Mouse (Mus musculus): ENCODE results near the gene Tcn2.
"Not testable (repeated sequence)": the region's sequence is repeated elsewhere in the genome, so short reads cannot be mapped to it uniquely, and the experiment has no call there.

Gene Tcn2

DNA sequence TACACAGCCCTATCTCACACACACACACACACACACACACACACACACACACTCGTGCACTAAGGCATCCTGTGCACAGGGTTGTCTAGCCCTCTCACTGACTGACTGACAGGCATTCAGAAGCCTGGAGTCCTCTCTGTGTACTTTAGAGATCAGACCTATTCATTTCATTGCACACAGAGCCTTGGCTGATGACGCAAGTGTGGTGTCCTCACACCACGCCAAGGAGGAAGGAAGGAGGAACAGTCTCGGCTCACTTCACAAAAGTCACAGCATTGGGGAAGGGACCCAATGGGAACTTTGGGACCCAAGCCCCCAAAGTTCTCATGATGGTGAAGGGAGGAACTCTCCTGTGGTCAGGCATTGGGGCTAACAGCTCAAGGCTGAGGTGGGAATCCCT is 1.9 kb downstream of the Tcn2 start:
- DNase-seq (ENCODE audit: low read depth) = no peak

DNA sequence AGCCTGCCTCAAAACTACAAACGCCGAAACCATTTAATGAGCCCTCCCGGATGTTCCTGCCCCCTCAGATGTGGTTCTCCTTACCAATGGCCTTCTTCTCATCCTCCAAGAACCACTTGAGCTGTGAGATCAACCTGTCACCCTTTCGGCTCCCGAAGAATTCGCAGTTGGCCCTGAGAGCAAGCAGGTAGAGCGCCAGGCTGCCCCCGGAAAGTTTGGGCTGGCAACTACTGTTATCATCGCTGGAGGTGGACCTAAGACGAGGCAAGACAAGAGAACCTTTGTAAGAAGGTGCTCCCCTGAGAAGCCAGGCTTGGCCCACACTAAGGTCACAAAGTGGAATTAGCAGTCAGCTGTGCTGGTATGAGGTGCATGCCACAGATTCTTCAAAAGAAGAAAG is 6.0 kb downstream of the Tcn2 start:
- no peak for DNase-seq (ENCODE audit: low read depth)

DNA sequence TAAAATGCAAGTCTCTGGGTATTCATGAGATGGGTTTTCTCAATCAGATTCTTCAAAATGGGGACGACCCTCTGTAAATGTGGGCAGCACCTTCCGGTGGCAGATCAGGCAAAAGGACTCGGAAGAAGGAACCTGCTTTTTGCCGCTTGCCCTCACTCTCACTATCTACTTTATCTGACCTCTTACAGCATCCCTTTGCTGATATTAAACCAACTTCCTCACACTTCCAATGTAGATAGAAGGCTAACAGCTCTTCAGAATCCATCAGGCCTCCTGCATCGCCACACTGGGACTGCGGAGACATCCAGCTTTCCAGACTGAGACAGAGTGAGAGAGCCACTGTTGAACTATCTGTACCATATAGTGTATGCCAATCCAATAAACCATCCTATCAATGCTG is 9.2 kb downstream of the Tcn2 start:
- no peak for DNase-seq (ENCODE audit: low read depth)

DNA sequence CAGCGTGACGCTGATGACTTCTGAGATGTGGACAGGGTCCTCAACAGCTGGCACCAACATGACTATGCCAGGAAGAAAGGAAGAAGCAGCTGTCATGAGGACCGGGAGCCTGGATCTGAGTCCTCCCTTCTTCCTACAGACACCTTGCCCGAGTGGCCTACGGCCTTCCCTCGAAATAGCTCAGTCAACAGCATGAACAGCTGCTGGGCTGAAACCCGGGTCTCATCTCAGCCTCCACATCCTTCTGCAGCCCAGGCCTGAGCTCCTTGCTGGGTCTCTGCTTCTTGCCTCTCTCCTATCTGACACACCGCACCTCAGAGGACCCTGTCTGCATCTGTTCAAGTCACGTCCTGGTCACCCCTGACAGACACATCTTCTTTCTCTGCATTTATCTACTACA is 9.8 kb downstream of the Tcn2 start:
- no peak for DNase-seq (ENCODE audit: low read depth)

DNA sequence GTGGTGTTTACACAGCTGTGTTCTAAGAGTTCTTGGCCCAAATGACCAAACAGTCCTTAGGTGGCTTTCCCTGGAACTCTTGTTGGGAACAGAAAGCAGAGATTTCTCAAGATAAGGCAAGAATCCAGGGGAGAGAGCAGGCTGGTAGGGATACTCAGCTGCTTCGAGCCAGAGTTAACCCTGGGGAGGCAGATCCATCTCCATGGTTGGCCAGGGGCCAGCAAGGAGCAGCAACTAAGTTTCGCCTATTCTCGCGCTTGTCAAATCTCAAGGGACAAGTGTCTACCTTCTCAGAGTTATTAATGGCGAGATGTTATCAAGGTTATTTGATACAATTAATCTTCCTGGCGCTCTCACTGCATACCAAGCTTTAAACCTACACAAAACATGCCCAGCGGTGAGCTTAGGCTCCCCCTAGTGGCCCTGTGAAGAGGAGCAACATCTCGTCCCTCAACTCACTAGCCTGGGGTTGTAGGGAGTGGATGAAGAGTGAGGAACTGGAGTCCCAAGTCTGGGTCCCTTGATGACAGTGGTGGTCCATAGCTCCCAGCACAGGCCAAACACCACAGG is 10.6 kb downstream of the Tcn2 start:
- peak; percentile 77 for DNase-seq (ENCODE audit: low read depth)

DNA sequence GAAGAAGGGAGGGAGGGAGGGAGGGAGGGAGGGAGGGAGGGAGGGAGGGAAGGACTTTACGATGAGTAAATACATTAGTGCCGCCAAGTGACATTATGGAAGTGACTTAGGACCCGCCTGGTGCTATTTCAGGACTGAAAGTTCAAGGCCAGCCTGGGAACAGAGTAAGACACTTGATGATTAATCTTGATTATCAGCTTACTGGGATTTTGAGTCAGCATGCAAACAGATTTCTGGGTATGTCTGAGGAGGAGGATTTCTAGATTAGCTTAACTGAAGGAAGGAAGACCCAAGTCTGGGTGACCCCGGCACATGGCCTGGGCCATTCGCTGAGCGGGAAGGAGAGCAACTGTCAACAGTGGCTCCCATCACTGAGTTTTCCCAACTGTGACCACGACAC is 11.5 kb downstream of the Tcn2 start:
- DNase-seq (ENCODE audit: low read depth) = no peak

DNA sequence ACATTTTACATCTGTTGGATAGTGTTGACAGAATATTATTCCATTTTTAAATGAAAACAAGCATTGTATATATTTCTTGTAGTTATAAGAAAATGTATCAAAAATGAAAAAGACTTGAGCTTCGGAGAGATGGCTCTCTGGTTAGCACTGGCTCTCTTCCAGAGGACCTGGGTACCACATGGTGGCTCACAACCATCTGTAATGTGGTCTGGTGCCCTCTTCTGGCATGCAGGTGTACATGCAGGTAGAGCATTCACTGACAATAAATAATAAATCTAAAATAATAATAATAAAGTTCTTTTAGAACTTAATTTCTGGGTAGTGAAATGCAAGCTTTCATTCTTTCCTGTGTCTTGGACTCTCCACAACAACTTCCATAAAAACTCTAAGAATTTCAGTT is 13.2 kb downstream of the Tcn2 start:
- DNase-seq (ENCODE audit: low read depth) = peak; percentile 59

DNA sequence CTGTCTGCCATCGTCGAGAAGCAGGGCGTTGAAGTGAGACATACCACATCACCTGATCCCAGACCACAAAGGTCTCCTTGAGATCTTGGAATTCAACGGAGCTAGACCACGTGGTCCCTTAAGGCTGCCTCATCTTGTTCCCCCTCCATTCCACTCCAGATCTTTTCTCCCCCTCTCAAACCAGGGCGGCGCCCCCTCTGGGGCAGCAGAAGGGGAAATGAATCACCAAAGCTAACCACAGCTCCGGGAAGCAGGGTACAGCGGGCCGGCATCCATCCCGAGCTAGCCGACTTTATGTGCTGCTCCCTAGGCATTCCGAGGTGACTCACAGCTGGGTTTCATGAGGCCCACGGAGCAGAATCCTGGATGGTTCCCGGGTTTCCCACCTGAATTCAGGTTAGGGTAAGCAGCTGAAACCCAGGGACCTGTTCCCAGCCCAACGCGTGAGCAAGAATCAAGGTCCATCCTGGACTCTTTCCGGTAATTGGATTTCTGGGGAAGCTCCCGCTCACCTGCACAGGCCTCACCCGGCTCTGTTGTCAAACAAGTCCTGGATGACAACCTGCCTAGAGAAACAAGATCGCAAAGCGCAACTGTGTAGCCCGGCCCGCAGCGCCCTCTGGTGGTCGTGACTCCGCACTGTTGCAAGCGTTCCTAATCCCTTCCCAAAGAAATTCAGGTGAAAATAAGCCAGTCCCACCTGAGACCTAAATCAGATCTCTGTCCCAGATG is 17.7 kb downstream of the Tcn2 start, which contains the start of gene Slc35e4:
TSS of gene Slc35e4 (minus strand) at position 556 of the 732 bp plus-strand sequence.
- DNase-seq (ENCODE audit: low read depth) = peak; percentile 86

DNA sequence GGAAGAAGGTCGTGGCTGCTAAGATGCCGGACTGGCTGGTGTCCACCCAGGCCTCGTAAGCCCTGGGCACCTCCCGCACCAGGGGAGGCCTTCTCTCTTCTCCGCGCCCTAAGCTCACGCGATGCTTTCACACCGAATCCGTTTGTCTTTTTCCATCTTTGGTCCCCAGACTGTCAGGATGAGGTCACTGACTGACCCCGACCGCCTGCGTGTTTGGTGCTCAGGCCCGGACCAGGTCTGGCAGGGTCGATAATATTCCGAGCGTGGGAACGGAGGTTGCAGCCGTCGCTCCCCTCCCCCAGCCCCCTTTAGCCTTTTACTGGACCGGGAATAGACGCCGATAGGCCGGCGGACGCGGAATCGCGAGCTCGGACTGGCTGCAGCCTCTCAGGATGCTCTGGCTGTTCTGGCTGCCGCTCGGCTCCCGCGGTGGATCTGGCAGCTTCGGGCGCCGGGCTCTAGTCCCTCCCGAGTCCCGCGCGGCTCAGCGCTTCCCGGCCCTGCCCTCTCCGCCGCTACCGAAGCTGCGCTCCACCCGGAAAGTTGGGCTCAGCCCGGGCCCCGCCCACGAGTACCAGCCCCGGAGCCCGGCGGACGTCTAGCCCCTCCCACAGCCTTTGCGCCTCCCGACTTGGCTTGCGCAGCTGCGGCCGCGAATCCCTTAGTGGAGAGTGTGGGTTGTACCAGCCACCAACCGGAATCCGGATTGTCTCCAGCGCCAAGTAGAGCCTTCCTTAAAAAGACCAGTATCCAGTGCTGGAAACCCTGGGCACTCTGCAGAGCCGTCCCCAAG is 18.4 kb downstream of the Tcn2 start:
- peak; percentile 90 for DNase-seq (ENCODE audit: low read depth)

DNA sequence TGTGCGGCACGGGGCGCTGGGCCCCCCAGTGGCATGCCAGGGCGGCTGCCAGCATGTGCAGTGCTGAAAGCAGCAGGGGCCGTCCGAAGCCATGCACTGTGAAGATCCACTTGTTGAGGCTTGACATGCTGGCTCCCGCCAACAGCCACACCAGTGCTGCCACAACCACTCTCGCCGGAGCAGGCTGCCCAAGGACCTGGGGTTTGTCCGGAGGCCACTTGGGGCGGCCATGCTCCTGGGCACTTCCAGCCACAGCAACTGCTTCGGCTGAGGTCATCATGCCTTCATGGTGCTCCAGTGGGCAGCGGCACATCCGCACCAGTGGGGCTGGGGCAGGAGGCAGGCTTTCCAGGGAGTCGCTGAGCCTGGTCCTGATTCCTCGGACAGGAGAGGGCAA is 19.1 kb downstream of the Tcn2 start:
- no peak for DNase-seq (ENCODE audit: low read depth)

DNA sequence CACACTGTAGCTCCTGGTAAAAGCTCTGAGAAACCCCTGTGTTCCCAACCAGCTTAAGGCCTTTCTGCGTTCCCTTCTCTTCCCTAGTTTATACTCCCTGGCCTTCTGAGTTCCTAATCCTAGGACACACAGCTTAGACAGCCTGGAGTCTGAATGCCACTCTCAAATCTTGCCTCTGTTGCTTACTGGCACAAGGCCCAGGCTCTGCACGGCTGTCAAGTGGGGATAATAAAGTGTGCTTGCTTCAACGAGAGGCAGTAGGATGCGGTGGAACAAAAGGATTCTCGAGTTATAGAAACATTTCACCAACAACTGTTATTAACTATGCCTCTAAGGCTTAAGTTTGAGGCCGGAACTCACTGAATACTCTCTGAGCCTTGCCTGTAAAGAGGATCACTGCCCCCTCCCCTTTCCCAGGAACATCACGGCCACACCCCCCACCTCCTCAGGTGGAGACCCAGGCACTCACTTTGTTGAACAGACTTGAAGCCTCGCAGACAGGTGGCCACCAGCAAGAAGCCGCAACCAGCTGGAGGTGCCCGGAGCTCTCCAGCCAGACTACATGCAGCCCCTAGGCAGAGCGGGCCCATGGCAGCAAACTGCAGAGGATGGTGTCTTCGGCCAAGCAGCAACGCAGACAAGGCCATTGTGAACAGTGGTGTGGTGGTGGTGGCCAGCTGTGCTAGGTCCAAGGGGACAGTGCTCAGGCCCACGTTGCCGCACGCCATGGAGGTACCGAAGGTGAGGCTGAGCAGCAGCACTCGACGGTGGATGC is 19.7 kb downstream of the Tcn2 start:
- DNase-seq (ENCODE audit: low read depth) = no peak

DNA sequence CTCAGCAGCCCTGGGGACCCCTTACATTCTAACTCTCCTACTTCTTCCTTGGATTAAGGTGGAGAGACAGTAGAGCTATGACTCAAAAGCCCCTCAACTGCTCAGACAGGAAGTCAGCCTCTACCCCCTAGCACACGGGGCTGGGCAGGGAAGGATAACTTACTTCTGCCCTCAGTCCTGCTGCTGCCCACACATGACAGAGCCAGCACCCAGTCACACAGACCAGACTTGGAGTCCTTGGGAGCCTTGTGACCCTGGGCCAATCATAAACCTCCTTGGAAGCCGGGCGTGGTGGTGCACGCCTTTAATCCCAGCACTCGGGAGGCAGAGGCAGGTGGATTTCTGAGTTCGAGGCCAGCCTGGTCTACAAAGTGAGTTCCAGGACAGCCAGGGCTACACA is 20.5 kb downstream of the Tcn2 start:
- not testable (repeated sequence) for DNase-seq (ENCODE audit: low read depth)

DNA sequence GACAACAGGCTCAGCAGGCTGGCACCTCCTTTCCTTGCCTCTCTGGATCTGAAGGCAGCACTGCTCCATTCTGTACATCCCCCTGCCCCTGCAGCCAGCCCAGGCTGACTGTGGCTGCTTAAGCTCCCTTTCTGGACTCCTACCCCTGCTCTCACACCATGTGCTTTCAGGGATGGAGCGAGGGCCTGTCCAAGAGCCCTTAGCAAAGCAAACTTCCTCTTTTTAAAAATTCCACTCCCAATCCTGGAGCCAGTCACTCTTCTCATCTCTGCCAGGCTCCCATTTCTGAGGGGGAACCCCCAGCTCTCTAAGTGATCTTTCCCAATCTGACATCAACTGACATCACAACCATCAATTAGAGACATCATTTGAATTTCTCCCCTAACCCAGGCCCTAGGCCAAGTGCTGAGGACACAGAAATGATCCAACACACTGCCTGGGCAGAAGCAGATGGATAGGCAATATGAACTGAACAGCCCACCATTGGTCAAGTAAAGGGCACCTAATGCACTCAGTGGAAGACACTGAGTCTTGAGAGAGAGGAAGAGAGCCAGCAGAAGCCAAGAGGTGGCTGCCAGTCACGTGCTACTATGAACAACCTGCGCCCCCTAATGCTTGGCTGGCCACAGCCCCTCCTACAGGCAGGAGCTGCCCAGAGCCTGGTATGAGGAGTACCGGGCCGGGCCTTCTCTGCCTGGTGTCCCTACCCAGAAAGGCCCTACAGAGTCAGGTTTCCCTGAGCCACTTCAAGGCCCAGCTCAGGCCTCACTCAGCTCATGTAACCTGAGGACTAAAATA is 21.2 kb downstream of the Tcn2 start:
- no peak for DNase-seq (ENCODE audit: low read depth)

DNA sequence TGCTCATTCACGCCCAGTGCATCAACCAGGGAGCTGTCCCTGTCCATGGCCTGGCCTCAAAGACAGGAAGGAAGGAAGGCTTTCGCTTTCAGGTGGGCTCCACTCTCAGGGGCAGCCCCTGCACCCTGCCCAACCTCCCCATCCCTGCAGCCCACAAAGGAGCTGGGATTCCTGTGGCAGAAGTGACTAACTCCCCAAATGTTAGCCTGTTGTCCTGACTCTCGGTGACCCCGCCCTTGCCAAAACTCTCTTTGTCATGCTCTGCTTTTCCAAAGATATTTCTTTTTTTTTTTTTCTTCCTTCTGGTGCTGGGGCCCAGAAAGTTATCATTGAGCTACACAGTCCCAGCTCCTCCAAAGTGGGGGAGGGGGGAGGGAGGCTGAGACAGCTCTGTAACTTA is 22.7 kb downstream of the Tcn2 start:
- no peak for DNase-seq (ENCODE audit: low read depth)

DNA sequence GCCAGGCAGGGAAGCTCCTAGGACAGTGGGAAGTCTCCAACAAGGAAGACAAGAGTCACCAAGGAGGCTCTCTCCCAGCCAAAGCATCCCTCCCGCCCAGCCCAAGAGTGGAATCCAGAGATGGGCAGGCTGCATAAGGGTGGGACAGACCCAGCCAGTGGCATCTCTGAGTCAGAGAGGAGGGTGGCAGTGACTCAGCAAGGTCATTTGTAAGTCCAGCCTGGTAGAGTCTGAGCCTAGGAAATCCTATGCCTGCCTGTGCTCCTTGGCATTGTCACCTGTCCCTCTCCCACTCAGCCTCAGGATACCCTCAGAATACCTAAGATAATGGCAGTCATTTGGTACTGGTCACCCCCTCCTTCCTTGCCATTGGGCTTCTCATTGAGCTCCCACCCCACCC is 26.5 kb downstream of the Tcn2 start:
- no peak for DNase-seq (ENCODE audit: low read depth)

DNA sequence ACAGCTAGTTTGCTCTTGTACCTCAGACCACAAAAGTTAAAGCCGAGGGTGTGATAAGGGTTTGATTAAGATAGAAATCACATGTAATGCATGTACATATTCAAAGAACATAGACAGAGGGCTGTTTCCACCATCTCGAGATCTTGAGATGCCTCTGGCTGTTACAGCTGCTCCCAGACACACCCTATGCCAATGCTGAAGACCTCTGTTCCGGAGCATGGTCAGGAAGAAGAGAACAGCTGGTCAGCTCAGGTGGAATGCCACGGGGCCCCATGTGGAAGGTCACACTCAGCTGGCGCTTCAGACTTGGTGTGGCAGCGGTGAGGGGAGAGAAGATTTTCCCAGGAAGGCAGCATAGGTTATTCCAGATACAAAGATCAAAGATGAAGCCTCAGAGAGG is 27.3 kb downstream of the Tcn2 start:
- no peak for DNase-seq (ENCODE audit: low read depth)

DNA sequence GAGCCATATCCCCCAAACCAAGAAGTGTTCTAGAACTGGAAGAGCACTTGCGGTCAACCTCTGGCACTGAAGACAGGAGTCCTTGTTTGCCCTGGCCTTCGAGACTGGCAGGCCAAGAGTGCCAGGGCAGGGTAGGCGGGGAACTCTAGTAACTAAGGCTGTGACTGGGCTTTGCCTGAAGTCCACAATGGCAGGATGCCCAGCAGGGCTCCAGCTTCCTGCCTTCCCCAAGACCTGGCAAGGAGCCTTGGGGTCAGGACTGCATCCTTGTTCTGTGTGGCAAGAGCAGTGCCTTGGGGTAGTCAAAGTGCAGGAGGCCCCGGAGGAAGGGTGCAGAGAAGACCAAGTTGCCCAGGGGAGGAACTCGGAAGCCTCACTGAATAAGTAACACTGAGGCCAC is 28.9 kb downstream of the Tcn2 start:
- DNase-seq (ENCODE audit: low read depth) = no peak

DNA sequence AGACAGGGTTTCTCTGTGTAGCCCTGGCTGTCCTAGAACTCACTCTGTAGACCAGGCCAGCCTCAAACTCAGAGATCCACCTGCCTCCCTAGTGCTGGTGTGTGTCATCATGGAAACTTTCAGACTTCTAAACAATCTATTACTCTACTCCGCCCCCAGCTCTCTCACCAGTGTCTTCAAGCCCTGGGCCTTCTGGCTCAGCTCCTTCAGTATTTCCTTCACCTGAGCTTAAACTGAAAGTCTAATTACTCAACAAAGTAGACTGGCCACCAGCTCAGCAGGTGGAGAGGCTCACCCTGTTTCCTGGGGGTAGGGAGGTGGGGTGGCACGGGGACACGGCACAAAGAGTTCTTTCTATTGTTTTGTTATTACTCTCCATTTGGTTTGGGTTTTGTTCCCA is 29.4 kb downstream of the Tcn2 start:
- DNase-seq (ENCODE audit: low read depth) = no peak

DNA sequence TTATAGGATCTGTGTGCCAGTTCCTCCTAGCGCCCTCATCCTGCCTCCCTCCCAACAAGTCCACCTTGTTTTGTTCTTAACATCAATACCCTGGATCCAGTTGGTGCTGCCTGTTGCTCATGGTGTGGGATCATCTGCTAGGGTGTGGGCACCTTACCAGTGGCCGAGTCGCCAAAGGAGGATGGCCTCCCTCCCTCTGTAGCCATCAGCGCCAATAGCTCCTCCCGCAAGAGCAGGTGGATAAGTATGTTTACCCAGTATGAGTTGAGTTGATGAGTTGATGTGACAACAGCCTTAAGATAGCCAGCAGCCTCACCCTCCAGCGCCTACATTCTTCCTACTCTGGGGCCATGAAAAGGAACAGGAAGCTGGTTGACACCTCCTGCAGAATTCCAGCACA is 31.7 kb downstream of the Tcn2 start:
- no peak for DNase-seq (ENCODE audit: low read depth)

DNA sequence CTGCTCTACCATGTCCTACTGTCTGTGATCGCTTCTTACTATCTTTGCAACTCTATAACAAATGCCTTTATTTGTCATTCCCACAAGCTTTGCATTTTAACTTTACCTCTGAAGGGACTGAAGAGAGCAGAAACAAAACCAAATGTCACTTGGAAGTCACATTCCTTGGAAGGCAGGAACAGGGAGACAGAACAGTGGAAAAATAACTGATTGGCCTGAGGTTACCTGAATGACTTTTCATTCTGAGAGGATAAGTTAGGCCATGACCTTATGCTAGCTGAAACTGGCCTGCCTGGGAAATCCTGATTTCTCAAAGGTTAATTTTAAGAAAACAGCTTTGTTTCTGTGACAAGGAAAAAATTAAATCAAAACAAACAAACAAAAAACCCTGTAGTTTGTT is 36.0 kb downstream of the Tcn2 start:
- DNase-seq (ENCODE audit: low read depth) = no peak

DNA sequence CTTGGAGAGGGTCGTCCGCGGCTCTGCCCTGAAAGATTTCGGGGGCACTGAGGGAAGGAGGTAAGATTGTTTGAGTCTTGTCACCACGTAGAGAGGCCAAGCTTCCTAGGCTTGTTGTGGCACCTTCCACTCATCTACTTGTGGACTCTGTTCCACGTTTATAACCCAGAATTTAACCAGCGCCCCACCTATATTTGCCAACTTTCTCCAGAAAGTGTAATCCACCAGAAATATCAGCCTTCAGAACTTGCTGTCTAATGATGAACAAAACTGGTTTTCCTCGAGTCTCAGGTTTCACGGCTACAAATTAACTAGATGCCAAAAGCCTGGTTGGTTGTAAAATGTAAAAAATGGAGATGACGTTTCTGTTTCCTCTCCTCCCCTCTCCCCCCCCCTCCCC is 36.5 kb downstream of the Tcn2 start:
- peak; percentile 62 for DNase-seq (ENCODE audit: low read depth)
